Mouse (Mus musculus) c-Kit-positive CD71-positive TER-119-negative erythroid progenitor cells, embryonic 14.5 days (primary cell): ENCODE measurements around the gene S100pbp.

Experiments used
- DNase-seq: peaks from one replicate; pipeline ENCODE4 v3.0.0-alpha.2; 2013; ENCODE audit warnings: low read depth

Gene S100pbp

DNA sequence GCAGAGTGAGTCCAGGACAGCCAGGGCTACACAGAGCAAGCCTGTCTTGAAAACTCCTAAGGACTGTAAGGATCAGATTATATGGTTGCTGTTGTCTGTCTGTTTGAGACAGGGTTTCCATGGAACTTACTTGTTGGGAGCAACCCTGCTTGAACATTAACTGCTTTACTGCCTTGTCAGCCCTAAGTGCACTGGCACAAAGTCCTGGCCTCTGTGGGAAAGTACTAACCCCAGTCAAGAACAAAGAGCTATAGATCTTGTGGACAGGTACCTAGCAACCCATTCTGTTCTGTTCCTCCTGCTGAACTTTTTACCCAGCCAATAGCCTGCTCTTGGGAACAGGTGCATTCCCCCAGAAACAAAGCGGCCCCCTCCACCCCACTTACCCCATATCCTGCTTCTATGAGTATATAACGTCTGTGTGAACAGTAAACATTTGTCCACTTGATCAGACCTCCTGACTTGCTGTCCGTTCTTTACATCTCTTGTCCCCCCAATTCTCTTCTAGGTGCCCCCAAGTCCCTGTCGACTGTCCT is 38.2 kb downstream of the S100pbp start:
- DNase-seq: no peak

DNA sequence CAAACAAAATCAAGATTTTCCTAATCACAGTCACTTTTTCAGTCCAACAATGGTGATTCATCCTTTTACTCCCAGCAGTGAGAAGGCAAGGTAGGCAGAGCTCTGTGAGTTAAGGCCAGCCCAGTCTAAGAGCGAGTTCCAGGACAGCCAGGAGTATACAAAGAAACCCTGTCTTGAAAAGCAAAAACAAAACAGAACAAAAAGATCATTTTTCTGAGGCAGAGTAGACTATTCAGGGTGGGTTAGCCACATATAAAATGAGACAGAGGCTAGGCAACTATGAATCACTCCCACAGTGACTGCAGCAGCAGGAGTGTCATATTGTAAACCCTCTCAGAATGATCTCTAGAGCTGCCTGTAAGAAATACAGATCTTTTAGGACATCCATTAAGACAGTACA is 40.2 kb downstream of the S100pbp start:
- no peak for DNase-seq

DNA sequence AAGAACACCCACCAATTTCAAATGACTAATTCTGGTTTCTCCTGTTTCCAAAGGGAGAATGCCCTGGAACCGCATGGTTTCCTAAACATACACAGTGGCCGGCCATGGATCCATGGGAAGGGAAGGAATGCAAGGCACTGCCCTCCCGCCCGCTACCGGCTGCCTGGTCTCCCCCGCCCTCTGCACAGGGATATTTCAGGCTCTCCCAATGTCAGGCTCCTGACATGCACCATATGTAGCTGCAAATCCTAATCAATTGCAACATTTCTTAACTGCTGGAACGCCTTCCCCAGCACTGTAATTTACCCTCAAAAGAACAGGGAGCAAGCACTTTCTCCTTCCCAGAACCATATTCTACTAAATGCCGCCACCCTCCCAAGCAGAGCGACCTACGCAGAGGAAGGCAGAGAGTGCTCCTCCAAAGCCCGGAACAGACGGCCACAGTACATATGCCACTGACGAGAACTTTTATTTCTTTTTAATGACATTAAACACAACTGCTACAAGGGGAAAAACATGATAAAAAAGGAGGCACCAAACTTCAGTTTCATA is 41.9 kb downstream of the S100pbp start:
- no peak for DNase-seq

- no peak for DNase-seq
These were observed 43.1 kb downstream of the S100pbp start for GRCm38 (mm10) chr4:129146392-129146791.

GRCm38 (mm10) chr4:129145943-129146342 is 43.6 kb downstream of the S100pbp start:
- no peak for DNase-seq

DNA sequence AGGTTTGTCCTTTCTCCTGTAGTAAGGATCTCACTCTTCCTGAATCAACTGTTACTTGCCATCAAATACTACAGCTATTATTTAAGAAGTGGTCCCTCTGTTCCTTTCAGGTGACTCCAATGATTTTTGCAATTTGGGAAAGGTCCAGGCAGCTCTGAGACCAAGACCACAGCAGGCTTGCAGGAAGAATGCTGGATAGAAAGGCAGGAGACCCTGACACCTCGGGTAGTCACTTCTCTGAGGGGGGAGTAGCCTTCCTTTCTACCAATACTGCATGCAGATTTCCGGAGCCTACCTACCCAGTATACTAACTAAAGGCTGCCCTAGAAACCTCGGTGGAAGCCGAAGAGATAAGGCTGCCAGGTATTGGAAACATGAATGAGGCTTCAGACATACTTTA is 44.1 kb downstream of the S100pbp start:
- DNase-seq: no peak

DNA sequence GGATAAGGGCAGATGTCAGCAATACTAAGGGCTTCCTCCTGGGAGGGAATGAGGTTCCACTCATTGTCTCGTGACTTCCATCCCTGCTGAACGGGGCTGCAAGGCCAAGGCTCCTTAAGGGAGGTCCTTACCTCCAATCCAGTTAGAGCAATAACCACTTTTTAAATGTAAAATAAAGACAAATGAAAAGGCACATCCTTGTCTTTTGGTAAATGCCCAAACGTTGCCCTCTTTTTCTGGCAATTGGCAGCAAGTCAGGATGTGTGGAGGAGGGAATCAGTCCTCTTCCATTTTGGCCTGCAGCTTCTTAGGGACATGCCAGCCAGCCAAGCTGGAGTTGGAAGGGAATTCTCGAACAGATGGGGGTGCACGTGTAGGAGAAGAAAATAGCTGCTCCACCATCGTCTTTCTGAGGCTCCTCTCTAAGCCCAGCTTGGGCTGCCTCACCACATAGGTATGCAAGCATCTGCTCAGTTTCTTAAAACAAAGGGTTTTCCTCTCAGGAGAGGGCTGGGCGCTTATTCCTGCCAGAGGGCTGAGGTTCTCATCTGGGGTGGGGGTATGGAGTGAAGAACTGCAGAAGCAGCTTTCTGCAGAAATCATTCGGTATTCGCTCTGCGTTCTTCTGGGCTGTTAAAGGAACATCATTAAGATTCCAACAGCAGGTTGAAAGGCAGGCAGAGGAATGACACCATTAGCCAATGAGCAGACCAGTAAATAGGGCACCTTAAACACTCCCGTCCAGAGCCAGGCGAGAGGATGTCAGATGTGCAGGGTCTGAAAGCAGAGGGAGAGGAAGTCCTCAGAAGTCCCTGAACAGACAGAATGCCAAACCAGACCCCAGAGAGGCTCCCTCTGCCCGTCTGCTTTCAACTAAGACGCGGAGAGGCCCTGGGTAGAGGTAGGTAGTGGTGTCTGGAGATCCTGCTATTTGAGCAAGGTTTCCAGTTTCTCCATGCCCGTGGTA is 44.8 kb downstream of the S100pbp start:
- DNase-seq: no peak

GRCm38 (mm10) chr4:129143509-129143908 is 46.0 kb downstream of the S100pbp start:
- no peak for DNase-seq

- DNase-seq: no peak
These were observed 47.0 kb downstream of the S100pbp start for GRCm38 (mm10) chr4:129142439-129143045.

DNA sequence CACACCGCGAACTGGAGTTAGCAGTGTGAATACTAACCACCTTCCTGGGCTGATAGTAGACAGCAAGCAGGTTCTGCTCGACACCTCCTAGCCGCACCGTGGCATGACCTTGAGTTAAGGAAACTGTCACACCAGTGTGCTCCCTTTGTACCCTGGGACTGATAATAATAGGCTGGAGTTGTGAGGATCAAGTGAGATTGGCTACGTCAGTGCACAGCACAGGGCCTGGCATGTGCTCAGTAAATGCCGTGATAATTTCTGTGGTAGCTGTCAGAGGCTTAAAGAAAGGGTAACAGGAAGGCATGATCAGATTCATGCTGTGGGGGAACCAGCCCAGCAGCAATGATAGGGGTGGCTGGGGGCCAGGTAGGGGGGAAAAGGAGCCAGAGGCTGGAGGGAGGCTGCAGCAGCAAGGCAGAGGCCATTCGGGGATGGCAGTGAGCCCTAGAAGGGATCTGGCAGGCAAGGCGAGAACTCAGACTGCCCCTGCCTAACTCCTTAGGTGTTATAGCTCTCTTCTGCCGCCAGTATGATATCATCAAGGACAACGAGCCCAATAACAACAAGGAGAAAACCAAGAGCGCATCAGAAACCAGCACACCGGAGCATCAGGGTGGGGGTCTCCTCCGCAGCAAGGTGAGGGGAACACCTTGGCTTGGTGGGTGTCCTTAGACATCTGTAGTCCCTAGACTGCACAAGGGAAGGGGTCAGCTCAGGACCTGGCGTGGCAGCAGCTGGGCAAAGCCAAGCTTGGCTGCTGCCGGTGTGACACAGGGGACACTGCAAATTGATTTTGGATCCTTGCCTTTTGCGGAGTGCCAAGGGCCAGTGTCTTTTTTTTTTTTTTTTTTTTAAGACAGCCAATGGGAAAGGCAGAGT is 47.7 kb downstream of the S100pbp start:
- DNase-seq: no peak

- peak; percentile 61 for DNase-seq
These were observed 48.7 kb downstream of the S100pbp start for GRCm38 (mm10) chr4:129140808-129141207.

- peak; percentile 67 for DNase-seq
These were observed 49.9 kb downstream of the S100pbp start for GRCm38 (mm10) chr4:129139642-129140041.

DNA sequence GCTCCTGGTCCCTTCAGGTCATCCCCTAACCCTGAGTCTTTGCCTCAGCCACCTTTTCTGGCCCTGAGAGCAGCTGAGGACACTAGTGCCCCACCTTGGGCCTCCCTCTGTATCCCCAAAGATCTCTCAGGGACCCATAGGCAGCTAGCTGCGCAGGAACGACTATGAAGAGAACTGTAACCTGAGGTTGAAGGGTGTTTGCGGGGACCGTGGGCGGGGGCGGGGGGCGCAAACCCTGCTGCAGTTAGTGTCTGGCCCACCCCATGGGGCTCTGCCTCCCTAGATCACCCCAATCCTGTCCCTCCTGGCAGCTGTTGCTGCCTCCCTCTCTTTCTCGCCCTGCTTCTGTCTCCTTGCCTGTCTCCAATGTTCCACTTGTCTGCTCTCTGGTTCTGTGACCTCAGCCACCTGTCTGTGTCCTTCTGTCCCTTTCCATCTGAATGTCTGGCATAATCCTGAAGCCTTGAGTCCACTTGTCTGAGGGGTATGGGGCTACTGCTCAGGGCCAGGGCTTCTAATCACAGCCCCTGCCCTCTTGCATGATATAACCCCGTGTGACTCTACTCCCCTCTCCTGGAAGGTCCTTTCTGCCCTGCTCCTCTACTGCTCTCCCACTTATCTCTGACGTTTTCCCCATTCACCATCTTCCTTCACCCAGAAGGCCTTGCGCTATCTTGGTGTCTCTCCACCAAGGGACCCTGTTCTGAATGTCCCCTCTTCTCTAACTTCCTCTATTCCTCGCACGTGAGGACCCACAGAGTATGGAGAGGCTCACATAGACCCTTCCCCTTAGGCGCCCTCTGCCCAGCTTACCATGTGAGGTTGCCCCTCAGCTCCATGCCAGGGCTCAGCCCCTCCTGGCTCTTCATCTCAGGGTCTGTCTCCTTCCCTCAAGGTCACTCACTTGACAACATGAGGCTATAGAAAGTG is 51.9 kb downstream of the S100pbp start:
- no peak for DNase-seq

DNA sequence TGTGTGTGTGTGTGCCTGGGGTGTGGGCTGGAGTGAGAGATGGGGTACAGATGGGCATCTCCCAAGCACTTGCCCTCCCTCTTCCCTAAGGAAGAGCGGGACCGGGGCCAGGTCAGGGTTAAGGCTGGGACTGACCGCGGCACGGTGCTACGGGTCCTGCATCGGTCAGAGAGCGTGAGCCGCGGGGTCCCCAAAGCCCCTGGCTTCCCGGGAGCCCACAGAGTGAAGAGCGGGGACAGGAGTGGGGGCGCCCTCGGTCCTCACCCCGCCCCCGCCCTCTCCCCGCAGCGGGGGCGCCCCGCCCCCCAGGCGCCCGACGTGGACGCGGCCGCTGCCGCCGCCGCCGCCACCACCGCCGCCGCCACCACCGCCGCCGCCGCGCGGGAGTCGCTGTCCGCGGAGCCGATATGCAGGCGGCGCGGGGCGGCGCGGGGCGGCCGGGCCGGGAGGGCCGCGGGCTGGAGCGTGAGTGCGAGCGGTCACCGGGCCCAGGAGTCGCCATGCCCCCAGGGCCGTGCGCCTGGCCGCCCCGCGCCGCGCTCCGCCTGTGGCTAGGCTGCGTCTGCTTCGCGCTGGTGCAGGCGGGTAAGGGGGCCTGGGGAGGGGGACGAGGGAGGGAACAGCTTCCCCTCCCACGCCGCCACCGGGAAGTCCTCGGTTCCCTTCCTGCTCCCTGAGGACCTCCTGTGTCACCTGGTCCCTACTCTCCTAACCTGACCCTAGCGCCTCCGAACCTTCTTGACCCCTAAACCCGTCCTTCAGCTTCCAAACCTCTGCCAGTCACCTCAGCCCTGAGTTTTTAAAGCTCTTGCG is 52.7 kb downstream of the S100pbp start, which contains the start of gene Fndc5:
TSS of gene Fndc5 (plus strand) at position 421 of the 813 bp plus-strand sequence.
- no peak for DNase-seq

DNA sequence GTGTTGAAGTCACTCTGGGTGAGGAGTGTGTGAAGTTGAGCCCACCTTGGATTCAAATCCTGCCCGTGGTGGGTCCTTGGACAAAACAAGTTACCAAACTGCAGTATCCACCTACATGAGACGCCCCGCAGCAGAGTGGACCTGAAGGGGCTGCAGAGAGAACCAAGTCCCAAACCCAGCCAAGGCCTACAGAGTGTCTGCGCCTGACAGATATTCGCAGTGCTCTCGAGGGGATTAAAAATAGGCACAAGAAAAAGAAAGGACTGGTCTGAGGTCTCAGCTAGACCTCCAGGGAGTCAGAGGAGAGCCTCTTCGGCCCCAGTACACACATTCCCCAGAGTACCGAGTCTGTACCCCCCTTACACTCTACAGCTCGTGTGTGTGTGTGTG is 53.3 kb downstream of the S100pbp start:
- no peak for DNase-seq

DNA sequence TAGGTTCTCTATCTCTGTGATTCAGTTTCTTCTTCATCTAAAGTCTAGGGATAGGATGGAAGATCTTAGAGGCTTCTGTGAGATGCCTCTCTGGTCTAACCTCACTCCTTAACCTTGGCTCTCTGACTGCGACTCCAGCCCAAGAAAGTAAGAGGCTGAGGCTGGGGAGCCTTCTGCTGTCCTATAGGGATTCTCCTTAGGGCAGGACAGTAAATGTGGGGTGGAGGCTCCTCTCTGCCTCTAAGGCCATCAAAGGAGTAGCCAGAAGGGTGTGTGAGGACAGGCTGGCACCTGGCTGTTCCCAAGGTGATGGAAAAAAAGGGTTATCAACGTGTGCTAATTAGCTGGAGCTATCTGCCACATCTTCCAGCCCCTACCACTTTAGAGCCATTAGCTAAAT is 53.9 kb downstream of the S100pbp start:
- DNase-seq: no peak

- DNase-seq: peak; percentile 57
These were observed 54.5 kb downstream of the S100pbp start for GRCm38 (mm10) chr4:129134799-129135585.

DNA sequence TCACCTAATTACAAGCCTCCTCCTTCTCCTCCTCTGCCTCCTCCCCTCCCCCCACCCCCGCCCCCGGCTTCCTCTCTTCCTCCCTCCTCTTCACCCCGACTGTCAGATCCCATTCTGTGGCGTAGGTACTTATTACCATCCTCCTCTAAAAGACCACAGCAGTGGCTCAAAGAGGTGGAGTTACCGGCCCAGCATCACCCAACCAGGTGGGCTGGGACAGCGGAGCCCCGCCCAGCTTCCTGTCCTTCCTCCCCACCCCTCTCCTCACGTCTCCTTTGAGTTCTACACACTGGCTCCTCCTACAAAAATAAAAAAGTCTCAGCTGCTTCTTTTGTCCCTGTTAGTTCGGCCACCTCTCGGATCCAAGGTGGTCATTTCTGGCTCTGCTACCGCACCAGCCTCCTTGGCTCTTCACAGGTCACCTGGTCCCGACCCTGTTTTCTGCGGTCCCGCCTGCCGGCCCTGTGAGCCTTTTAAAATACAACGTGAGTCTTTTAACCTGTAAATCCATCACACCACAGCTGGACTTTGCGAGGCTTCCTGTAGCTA is 58.7 kb downstream of the S100pbp start:
- no peak for DNase-seq

GRCm38 (mm10) chr4:129130149-129130548 is 59.4 kb downstream of the S100pbp start:
- no peak for DNase-seq
